8 mouse cellular contexts compared by ENCODE assay signal in the genomic region with DNA sequence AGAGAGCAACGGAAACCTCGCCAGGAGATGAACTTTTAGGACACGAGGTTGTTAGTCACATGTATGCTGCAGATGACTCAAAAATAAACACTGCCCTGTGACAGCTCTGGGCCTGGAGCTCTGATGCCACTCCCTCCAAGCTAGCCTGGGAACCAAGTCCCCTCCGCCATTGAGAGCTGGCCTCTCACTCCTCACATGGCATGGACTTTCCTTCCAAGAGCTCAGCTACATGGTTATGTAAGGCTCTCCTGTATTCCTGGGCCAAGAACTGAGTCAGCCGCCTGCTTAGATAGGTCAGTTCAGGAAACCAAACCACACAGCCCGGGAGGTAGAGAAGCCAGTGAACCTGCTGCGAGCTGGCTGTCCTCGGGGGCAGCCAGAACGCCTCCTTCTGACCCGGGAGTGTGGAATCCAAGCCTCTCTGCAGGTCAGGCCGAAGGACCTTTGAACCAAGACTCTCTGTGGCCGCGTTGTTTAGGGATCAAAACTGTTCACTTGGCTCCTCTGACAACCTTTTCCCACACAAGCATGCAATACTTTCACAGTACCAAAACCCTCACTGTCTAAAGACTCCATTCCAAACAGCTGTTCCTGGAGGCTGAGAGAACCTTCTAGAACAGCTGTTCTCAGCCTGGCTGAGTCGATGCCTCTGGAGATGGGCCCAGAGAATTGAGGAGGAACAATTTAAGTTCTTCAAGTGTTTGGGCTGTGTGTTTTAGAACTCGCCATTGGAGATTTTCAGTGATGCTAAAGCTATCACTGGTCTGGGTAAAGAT.
DNase-seq lines count a peak whose midpoint lies in the region; ATAC-seq lines count a peak whose summit lies in the region.

No protein-coding gene starts in this region.

- no peak for DNase-seq in frontal cortex, postnatal 14 days (ENCODE audit: low spot score in 2 of 2)
- peak; percentile 64 for DNase-seq in 3T3-L1 (ENCODE audit: low read depth, low spot score)
- DNase-seq in cerebellum, postnatal 14 days = peak; percentile 37 to 73
- DNase-seq in kidney, adult 9 months = peak; percentile 96
- DNase-seq in urinary bladder, postnatal 36 days (ENCODE audit: low spot score in 2 of 2) = peak; percentile 61 to 76

- ATAC-seq in frontal cortex, adult (ENCODE audit: low TSS enrichment) = peak; percentile 83
- no peak for ATAC-seq in activated CD4-positive, CD25-positive, alpha-beta regulatory T cell, adult 4 months
- ATAC-seq in monocyte, adult 5-6 weeks (replicated peaks; ENCODE audit: insufficient number of reproducible peaks, low FRiP score, low TSS enrichment, poor library complexity, severe bottlenecking) = no peak

Comparison
In these comparisons a context has a peak if more than half of its experiments do, and no peak if none do; other contexts are left out.
1. DNase-seq: peak in 3T3-L1 (single experiment), cerebellum, postnatal 14 days (2 of 2), kidney, adult 9 months (single experiment) and urinary bladder, postnatal 36 days (2 of 2); none in frontal cortex, postnatal 14 days (0 of 2).